Mouse (Mus musculus) spleen, postnatal 14 days (tissue): Measurements from ENCODE around the gene Sash1.

ENCODE experiments used
- DNase-seq, 2 experiments: peaks; one replicate each; pipeline ENCODE4 v3.0.0; 2021 to 2022; ENCODE audit warnings: low spot score in 2 of 2

Sash1 gene

GRCm38 (mm10) chr10:8898831-8899511, 13.1 kb upstream of the Sash1 start:
- DNase-seq = no peak

- no peak for DNase-seq
These were observed 12.4 kb upstream of the Sash1 start for GRCm38 (mm10) chr10:8898099-8898777.

GRCm38 (mm10) chr10:8894965-8895515, 9.2 kb upstream of the Sash1 start:
- DNase-seq = no peak

- DNase-seq = no peak
These were observed 4.6 kb upstream of the Sash1 start for GRCm38 (mm10) chr10:8890511-8890910.

GRCm38 (mm10) chr10:8889341-8889740, 3.5 kb upstream of the Sash1 start:
- no peak for DNase-seq

GRCm38 (mm10) chr10:8886528-8886854, 621 bp upstream of the Sash1 start:
- no peak for DNase-seq

- DNase-seq = no peak
These were observed 669 bp downstream of the Sash1 start for GRCm38 (mm10) chr10:8885201-8885600.

GRCm38 (mm10) chr10:8884565-8884964, 1.3 kb downstream of the Sash1 start:
- no peak for DNase-seq

GRCm38 (mm10) chr10:8883686-8884085, 2.2 kb downstream of the Sash1 start:
- DNase-seq = no peak

- no peak for DNase-seq
These were observed 4.1 kb downstream of the Sash1 start for GRCm38 (mm10) chr10:8881736-8882135.

GRCm38 (mm10) chr10:8880950-8881675, 4.8 kb downstream of the Sash1 start:
- DNase-seq = no peak

- no peak for DNase-seq
These were observed 7.0 kb downstream of the Sash1 start for GRCm38 (mm10) chr10:8878824-8879223.

- no peak for DNase-seq
These were observed 7.5 kb downstream of the Sash1 start for GRCm38 (mm10) chr10:8878381-8878780.

GRCm38 (mm10) chr10:8873631-8874370, 12.1 kb downstream of the Sash1 start:
- DNase-seq = no peak

GRCm38 (mm10) chr10:8872788-8873187, 13.1 kb downstream of the Sash1 start:
- no peak for DNase-seq

GRCm38 (mm10) chr10:8871935-8872334, 13.9 kb downstream of the Sash1 start:
- no peak for DNase-seq

GRCm38 (mm10) chr10:8870368-8870767, 15.5 kb downstream of the Sash1 start:
- no peak for DNase-seq

GRCm38 (mm10) chr10:8866062-8866642, 19.7 kb downstream of the Sash1 start:
- no peak for DNase-seq

- DNase-seq = no peak
These were observed 25.2 kb downstream of the Sash1 start for GRCm38 (mm10) chr10:8860655-8861054.

GRCm38 (mm10) chr10:8858718-8859117, 27.2 kb downstream of the Sash1 start:
- no peak for DNase-seq

GRCm38 (mm10) chr10:8856942-8857341, 28.9 kb downstream of the Sash1 start:
- DNase-seq = no peak

- DNase-seq = no peak
These were observed 32.5 kb downstream of the Sash1 start for GRCm38 (mm10) chr10:8853326-8853725.
